Mouse (Mus musculus) erythroblast, embryonic 14.5 days (primary cell): Measurements from ENCODE around the gene Slc35a3.

ENCODE experiments used
- GATA1 ChIP-seq: IDR thresholded peaks from 2 replicates; pipeline ENCODE4 v1.6.1; 2012; ENCODE audit warnings: low read length, inconsistent platforms, mixed read lengths
- TAL1 ChIP-seq: IDR thresholded peaks from 3 replicates; pipeline ENCODE4 v1.6.1; 2012; ENCODE audit warnings: low read length, inconsistent platforms, mixed read lengths

- TF ChIP-seq TAL1 (no peak), GATA1 (no peak)
Measured at GRCm38 (mm10) chr3:116698786-116699185, 13.8 kb downstream of the Slc35a3 start.
